In genomic region chr17:67707793-67708364, GRCm38 (mm10) we compare ENCODE assay signal across 10 mouse cellular contexts. TPM values are rescaled to one million over a fixed set of nuclear protein-coding genes. Genes with fewer than 3 reads are reported as not detected.
A peak's percentile ranks its signal among the peaks of the same experiment; 100 is the strongest.
DNase-seq lines count a peak whose midpoint lies in the region; ATAC-seq and TF ChIP-seq lines count a peak whose summit lies in the region.
"Had no signal": no experiment of that assay in that cellular context is flagged by ENCODE, and none has a peak within 500 bp of the region (broad histone marks: within the 10 kb centered on the region; RNA-seq: fewer than 3 reads in every experiment).

No protein-coding gene starts in this region.

- no peak overlapping the region for H3K9ac ChIP-seq in neural tube, embryonic 12.5 days
- H3K9ac ChIP-seq in midbrain, postnatal 0 days (replicated peaks; ENCODE audit: low read length, poor library complexity, severe bottlenecking), result no peak overlapping the region
- H3K9ac ChIP-seq: midbrain, embryonic 12.5 days had no signal

- 63% methylated on average over 13 of the region's 13 CpGs for WGBS in neural tube, embryonic 12.5 days
- 76% methylated on average over 13 of the region's 13 CpGs for WGBS in midbrain, postnatal 0 days

- no peaks in the 10 kb centered on the region for H3K27me3 ChIP-seq in neural tube, embryonic 12.5 days (replicated peaks)
- no peaks in the 10 kb centered on the region for H3K27me3 ChIP-seq in midbrain, postnatal 0 days (ENCODE audit: insufficient read depth, low read length)
- H3K27me3 ChIP-seq: midbrain, embryonic 12.5 days had no signal

- H3K9me3 ChIP-seq in neural tube, embryonic 12.5 days, result no peaks in the 10 kb centered on the region
- H3K9me3 ChIP-seq in midbrain, postnatal 0 days (ENCODE audit: low read length), result no peaks in the 10 kb centered on the region
- H3K9me3 ChIP-seq: midbrain, embryonic 12.5 days had no signal

- 0 out of 2 replicates have a peak overlapping the region, but pooled peaks have one; percentile 16 for H3K4me2 ChIP-seq in neural tube, embryonic 12.5 days (replicated peaks)
- no peak overlapping the region for H3K4me2 ChIP-seq in midbrain, postnatal 0 days (ENCODE audit: low read depth, low read length, poor library complexity, severe bottlenecking)
- H3K4me2 ChIP-seq: midbrain, embryonic 12.5 days had no signal

- no peak overlapping the region for H3K4me3 ChIP-seq in neural tube, embryonic 12.5 days
- no peak overlapping the region for H3K4me3 ChIP-seq in midbrain, postnatal 0 days (ENCODE audit: low read depth, low read length)
- H3K4me3 ChIP-seq: midbrain, embryonic 12.5 days had no signal

- no peak for ATAC-seq in neural tube, embryonic 12.5 days (ENCODE audit: low FRiP score, low read depth)
- no peak for ATAC-seq in midbrain, postnatal 0 days (ENCODE audit: low FRiP score)

- no peak overlapping the region for H3K27ac ChIP-seq in neural tube, embryonic 12.5 days
- H3K27ac ChIP-seq in midbrain, postnatal 0 days (ENCODE audit: low read depth, low read length), result no peak overlapping the region
- H3K27ac ChIP-seq: midbrain, embryonic 12.5 days had no signal

- no peak for DNase-seq in neural tube, embryonic 10.5 days (ENCODE audit: extremely low spot score, low spot score)
- peak; percentile 86 for DNase-seq in kidney, adult 11 months
- DNase-seq in kidney, postnatal 14 days, result peak; percentile 78
- peak; percentile 62 for DNase-seq in testis, postnatal 10 days (ENCODE audit: low spot score)
- no peak for DNase-seq in midbrain, postnatal 0 days (ENCODE audit: low spot score)
- DNase-seq in cerebellum, postnatal 14 days, result no peak
- DNase-seq: lung, postnatal 10 days; thymus, adult 2 months had no signal

- TF ChIP-seq CTCF in midbrain, postnatal 0 days (IDR thresholded peaks at IDR 0.05), result no peak

- H3K36me3 ChIP-seq in neural tube, embryonic 12.5 days, result no peaks in the 10 kb centered on the region
- no peaks in the 10 kb centered on the region for H3K36me3 ChIP-seq in midbrain, postnatal 0 days (ENCODE audit: insufficient read depth, low read length)
- H3K36me3 ChIP-seq: midbrain, embryonic 12.5 days had no signal

- peaks cover 25% of the 10 kb centered on the region for H3K4me1 ChIP-seq in neural tube, embryonic 12.5 days
- no peaks in the 10 kb centered on the region for H3K4me1 ChIP-seq in midbrain, postnatal 0 days (ENCODE audit: insufficient read depth, low read length)

RNA-seq across cellular contexts. Expression of gene Lama1, which starts 10.8 kb away (rescaled TPM):
- polyA plus RNA-seq in neural tube, embryonic 12.5 days (2016; fragmentation: Nextera tagmentation; extraction: Ambion mirVana), result 21.8 and 24.8 TPM in 2 replicates
- 19.0 and 22.1 TPM in 2 replicates for total RNA-seq in midbrain, postnatal 0 days (2014; rRNA removed)
- polyA plus RNA-seq in midbrain, postnatal 0 days (2015; fragmentation: Nextera tagmentation; extraction: Ambion mirVana), result 3.8 and 3.9 TPM in 2 replicates

Comparison
In these comparisons a context has a peak if more than half of its experiments do, and no peak if none do; other contexts are left out.
1. DNase-seq: peak in kidney, adult 11 months (single experiment), kidney, postnatal 14 days (single experiment) and testis, postnatal 10 days (single experiment); none in neural tube, embryonic 10.5 days (single experiment), midbrain, postnatal 0 days (single experiment) and cerebellum, postnatal 14 days (0 of 2).